Comparison of ENCODE assay signal across 11 mouse cellular contexts in genomic region chr7:135624854-135625253, GRCm38 (mm10).
A peak's percentile ranks its signal among the peaks of the same experiment; 100 is the strongest.
DNase-seq lines count a peak whose midpoint lies in the region; ATAC-seq and TF ChIP-seq lines count a peak whose summit lies in the region.
"Had no signal": no experiment of that assay in that cellular context is flagged by ENCODE, and none has a peak within 500 bp of the region (broad histone marks: within the 10 kb centered on the region; RNA-seq: fewer than 3 reads in every experiment).

No protein-coding gene starts in this region.

- no peaks in the 10 kb centered on the region for H3K9me3 ChIP-seq in MEL (replicated peaks; ENCODE audit: insufficient read depth, low read length)
- H3K9me3 ChIP-seq: hindbrain, embryonic 13.5 days had no signal

- TF ChIP-seq RAD21 in MEL (IDR thresholded peaks at IDR 0.05; ENCODE audit: low read depth, low read length), result peak; percentile 99

- no peak overlapping the region for H3K9ac ChIP-seq in MEL (ENCODE audit: control insufficient read depth, low read depth, low read length, poor library complexity, severe bottlenecking)
- H3K9ac ChIP-seq: hindbrain, embryonic 13.5 days had no signal

- peak; percentile 66 to 95 (median 73) for TF ChIP-seq CTCF in MEL (IDR thresholded peaks at IDR 0.05 in 2 of 3, conservative IDR thresholded peaks at IDR 0.05 in 1 of 3; ENCODE audit: control insufficient read depth in 1 of 3, insufficient read depth in 1 of 3, low read depth in 2 of 3, low read length in 3 of 3, poor library complexity in 1 of 3, severe bottlenecking in 1 of 3)

- no peaks in the 10 kb centered on the region for H3K36me3 ChIP-seq in MEL (ENCODE audit: control insufficient read depth in 1 of 2, insufficient read depth in 2 of 2, low read length in 2 of 2)
- H3K36me3 ChIP-seq: hindbrain, embryonic 13.5 days had no signal

- ATAC-seq in megakaryocyte progenitor cell, adult 5-6 weeks (replicated peaks; ENCODE audit: poor library complexity), result peak; percentile 58

- no peaks in the 10 kb centered on the region for H3K79me2 ChIP-seq in MEL (ENCODE audit: control insufficient read depth, insufficient read depth, low read length, poor library complexity)

- TF ChIP-seq POLR2A in MEL (IDR thresholded peaks at IDR 0.05; ENCODE audit: control insufficient read depth in 1 of 2, insufficient read depth in 1 of 2, low read depth in 1 of 2, low read length in 2 of 2, poor library complexity in 1 of 2), result no peak

- no peak for TF ChIP-seq EP300 in MEL (IDR thresholded peaks at IDR 0.05; ENCODE audit: low read depth in 1 of 2, low read length in 2 of 2)

- H3K4me1 ChIP-seq in MEL (ENCODE audit: control insufficient read depth in 1 of 2, insufficient read depth in 2 of 2, low read length in 2 of 2), result no peaks in the 10 kb centered on the region

- H3K27me3 ChIP-seq in MEL (ENCODE audit: control insufficient read depth in 1 of 2, insufficient read depth in 2 of 2, low read length in 2 of 2), result no peaks in the 10 kb centered on the region

- DNase-seq in heart, postnatal 4 days, result peak; percentile 29
- DNase-seq in heart, adult 8-10 months (ENCODE audit: low spot score), result no peak
- DNase-seq in lung, postnatal 36 days, result peak; percentile 29
- DNase-seq in lung, postnatal 4 days, result no peak
- peak; percentile 66 for DNase-seq in MEL (ENCODE audit: low read depth, low spot score)
- no peak for DNase-seq in right cerebral cortex, postnatal 25 days
- DNase-seq in left cerebral cortex, adult 9 months (ENCODE audit: low spot score in 2 of 2), result no peak
- DNase-seq: cerebellum, adult 8-10 months; lung, postnatal 14 days had no signal

- H3K27ac ChIP-seq in MEL (ENCODE audit: control insufficient read depth, low read depth, low read length), result no peak overlapping the region
- H3K27ac ChIP-seq: hindbrain, embryonic 13.5 days had no signal

- H3K4me3 ChIP-seq in MEL (ENCODE audit: control insufficient read depth in 1 of 2, insufficient read depth in 1 of 2, low read depth in 2 of 2, low read length in 2 of 2), result no peak overlapping the region
- H3K4me3 ChIP-seq: hindbrain, embryonic 13.5 days had no signal

TF ChIP-seq in MEL, 35 proteins besides CTCF, POLR2A, EP300 and RAD21:
- TF ChIP-seq JUND (IDR thresholded peaks at IDR 0.05; ENCODE audit: low read depth, low read length) (no peak), ZNF384 (IDR thresholded peaks at IDR 0.05; ENCODE audit: low read depth, low read length) (peak; percentile 86), POLR2AphosphoS2 (IDR thresholded peaks at IDR 0.05; ENCODE audit: low read length) (no peak), UBTF (IDR thresholded peaks at IDR 0.05; ENCODE audit: borderline replicate concordance, insufficient read depth, low read depth, low read length) (no peak), SMC3 (IDR thresholded peaks at IDR 0.05; ENCODE audit: low read depth, low read length) (peak; percentile 99), MAZ (IDR thresholded peaks at IDR 0.05; ENCODE audit: low read depth, low read length) (no peak), RCOR1 (IDR thresholded peaks at IDR 0.05; ENCODE audit: low read depth, low read length) (peak; percentile 14; the same call in 1 of the 2 replicates), ZKSCAN1 (IDR thresholded peaks at IDR 0.05; ENCODE audit: low read depth, low read length) (no peak), HCFC1 (IDR thresholded peaks at IDR 0.05; ENCODE audit: low read depth, low read length) (no peak), SIN3A (IDR thresholded peaks at IDR 0.05; ENCODE audit: low read length) (peak; percentile 53), ZC3H11A (IDR thresholded peaks at IDR 0.05; ENCODE audit: low read depth, low read length) (peak; percentile 99), MXI1 (IDR thresholded peaks at IDR 0.05; ENCODE audit: low read depth, low read length) (0 out of 2 replicates have a peak, but pooled peaks have one; percentile 26)

Comparison
In these comparisons a context has a peak if more than half of its experiments do, and no peak if none do; other contexts are left out.
1. DNase-seq: peak in heart, postnatal 4 days (single experiment), lung, postnatal 36 days (single experiment) and MEL (single experiment); none in heart, adult 8-10 months (single experiment), lung, postnatal 4 days (0 of 2), right cerebral cortex, postnatal 25 days (single experiment) and left cerebral cortex, adult 9 months (0 of 2).